In genomic region chr1:169529996-169530518, GRCm38 (mm10) we compare ENCODE assay signal across 9 mouse cellular contexts. TPM values are rescaled to one million over a fixed set of nuclear protein-coding genes. Genes with fewer than 3 reads are reported as not detected.
DNase-seq lines count a peak whose midpoint lies in the region; ATAC-seq and TF ChIP-seq lines count a peak whose summit lies in the region.
"Had no signal": no experiment of that assay in that cellular context is flagged by ENCODE, and none has a peak within 500 bp of the region (broad histone marks: within the 10 kb centered on the region; RNA-seq: fewer than 3 reads in every experiment).

No protein-coding gene starts in this region.

- 77% methylated on average over 8 of the region's 8 CpGs for WGBS in thymus, adult 2 months
- 75% methylated on average over 8 of the region's 8 CpGs for WGBS in limb, embryonic 15.5 days

- no peak for TF ChIP-seq POLR2A in thymus, adult 2 months (IDR thresholded peaks at IDR 0.05; ENCODE audit: control insufficient read depth, extremely low read depth, insufficient read depth, low read length, poor library complexity)

- no peak for TF ChIP-seq CTCF in thymus, adult 2 months (IDR thresholded peaks at IDR 0.05; ENCODE audit: borderline replicate concordance, control insufficient read depth, extremely low read depth, insufficient read depth, low read length, poor library complexity)

- H3K9me3 ChIP-seq in limb, embryonic 15.5 days, result no peaks in the 10 kb centered on the region

- no peak for ATAC-seq in limb, embryonic 15.5 days (ENCODE audit: insufficient number of reproducible peaks, low FRiP score, low TSS enrichment, low read depth)
- ATAC-seq in frontal cortex, adult (ENCODE audit: low TSS enrichment), result no peak

- H3K9ac ChIP-seq in limb, embryonic 15.5 days, result 0 out of 2 replicates have a peak overlapping the region, but pooled peaks have one; percentile 14

- H3K27ac ChIP-seq in thymus, adult 2 months (ENCODE audit: control insufficient read depth, insufficient read depth, low read length), result no peak overlapping the region
- H3K27ac ChIP-seq in limb, embryonic 15.5 days, result no peak overlapping the region

- peak overlapping the region; percentile 25 for H3K4me3 ChIP-seq in thymus, adult 2 months (ENCODE audit: control insufficient read depth, insufficient read depth, low read length)
- H3K4me3 ChIP-seq in limb, embryonic 15.5 days, result peak overlapping the region; percentile 59

- H3K4me2 ChIP-seq in limb, embryonic 15.5 days, result peak overlapping the region; percentile 69

- H3K36me3 ChIP-seq in thymus, adult 2 months (ENCODE audit: control insufficient read depth, insufficient read depth, low read length), result 0 out of 2 replicates have a peak, but pooled peaks cover 2% of the 10 kb centered on the region
- peaks cover 11% of the 10 kb centered on the region; the same call in 1 of the 2 replicates for H3K36me3 ChIP-seq in limb, embryonic 15.5 days

- DNase-seq in cerebellum, adult 9-11 months, result peak; percentile 21
- no peak for DNase-seq in cerebellum, adult 18-20 months
- DNase-seq in thymus, adult 2 months, result no peak
- no peak for DNase-seq in thymus, postnatal 14 days
- no peak for DNase-seq in gastrocnemius, postnatal 25 days
- no peak for DNase-seq in adrenal gland, postnatal 14 days
- DNase-seq: adrenal gland, postnatal 36 days had no signal

- no peaks in the 10 kb centered on the region for H3K27me3 ChIP-seq in thymus, adult 2 months (ENCODE audit: control insufficient read depth, insufficient read depth, low read length)
- H3K27me3 ChIP-seq in limb, embryonic 15.5 days, result no peaks in the 10 kb centered on the region

- peaks cover 3% of the 10 kb centered on the region for H3K4me1 ChIP-seq in thymus, adult 2 months (replicated peaks; ENCODE audit: control insufficient read depth, insufficient read depth, low read length)
- H3K4me1 ChIP-seq in limb, embryonic 15.5 days, result peaks cover 14% of the 10 kb centered on the region

RNA-seq across cellular contexts. Expression of gene Nuf2, which starts 1.2 kb away (rescaled TPM):
- 7.2 and 8.9 TPM in 2 replicates for polyA plus RNA-seq in thymus, adult 2 months (2012; rRNA removed)
- polyA plus RNA-seq in limb, embryonic 15.5 days (2015; fragmentation: Nextera tagmentation; extraction: Ambion mirVana), result 44.3 and 44.8 TPM in 2 replicates
- under 1 TPM; 0.54 to 0.70 TPM for total RNA-seq in gastrocnemius, postnatal 25 days (2021)
- total RNA-seq in adrenal gland, postnatal 14 days (2021), result 12.6 and 13.0 TPM in 2 replicates
